Mouse (Mus musculus) ES-Bruce4 (cell line): ENCODE measurements around the gene Usp28. TPM values are rescaled to one million over a fixed set of nuclear protein-coding genes. Genes with fewer than 3 reads are reported as not detected.
A peak's percentile ranks its signal among the peaks of the same experiment; 100 is the strongest.

Experiments used
- H3K27ac ChIP-seq: 2 replicates; pipeline ENCODE4 v1.5.1; 2012; ENCODE audit warnings: low read length, inconsistent platforms; ENCODE audit not compliant: insufficient read depth
- H3K27me3 ChIP-seq: 2 replicates; pipeline ENCODE4 v1.6.1; 2012; ENCODE audit warnings: mild to moderate bottlenecking, low read length, inconsistent platforms; ENCODE audit not compliant: control insufficient read depth, poor library complexity, insufficient read depth, severe bottlenecking
- H3K36me3 ChIP-seq: 2 replicates; pipeline ENCODE4 v1.6.1; 2012; ENCODE audit warnings: inconsistent platforms, mild to moderate bottlenecking, low read length, moderate library complexity; ENCODE audit not compliant: control insufficient read depth, poor library complexity, insufficient read depth, severe bottlenecking
- H3K4me1 ChIP-seq: one replicate; pipeline ENCODE4 v1.8.1; 2011; ENCODE audit warnings: low read length; ENCODE audit not compliant: control insufficient read depth, insufficient read depth
- H3K4me3 ChIP-seq: 2 replicates; pipeline ENCODE4 v1.5.1; 2011; ENCODE audit warnings: low read depth, mild to moderate bottlenecking, low read length
- H3K9ac ChIP-seq: 2 replicates; pipeline ENCODE4 v1.6.1; 2012; ENCODE audit warnings: low read depth, mild to moderate bottlenecking, inconsistent platforms; ENCODE audit not compliant: poor library complexity, severe bottlenecking
- H3K9me3 ChIP-seq: replicated peaks from 2 replicates; pipeline ENCODE4 v1.6.1; 2012; ENCODE audit warnings: mild to moderate bottlenecking, low read length, inconsistent platforms; ENCODE audit not compliant: control insufficient read depth, poor library complexity, insufficient read depth, severe bottlenecking
- CTCF ChIP-seq: IDR thresholded peaks from one replicate; pipeline ENCODE4 v1.8.1; 2011; ENCODE audit warnings: low read depth, low read length
- EP300 ChIP-seq: IDR thresholded peaks from 2 replicates; pipeline ENCODE4 v1.6.1; 2011; ENCODE audit warnings: low read depth, low read length; ENCODE audit not compliant: insufficient read depth
- POLR2A ChIP-seq: IDR thresholded peaks from one replicate; pipeline ENCODE4 v1.8.1; 2011; ENCODE audit warnings: low read length; ENCODE audit not compliant: insufficient read depth
- polyA plus RNA-seq: library from polyadenylated mRNA; stranded (reverse); fragments of >200 nt; gene quantifications from 2 replicates; pipeline ENCODE4 v1.2.4, GENCODE M21; 2011; ENCODE audit warnings: low read depth; ENCODE audit not compliant: missing spikeins, insufficient read depth, insufficient read length

The Usp28 gene
- polyA plus RNA-seq, 1 experiment: 134 TPM

- Histone ChIP-seq H3K36me3 (peaks cover 35% of the 10 kb centered on the region), H3K27me3 (no peaks in the 10 kb centered on the region), H3K9ac (no peak overlapping the region), H3K9me3 (no peaks in the 10 kb centered on the region), H3K27ac (peak overlapping the region; percentile 81; the same call in 1 of the 2 replicates), H3K4me1 (peaks cover 7% of the 10 kb centered on the region), H3K4me3 (no peak overlapping the region)
- no peak for TF ChIP-seq EP300
- peak; percentile 11 for TF ChIP-seq CTCF
Observed at GRCm38 (mm10) chr9:48995735-48996134, 10.6 kb downstream of the Usp28 start.

DNA sequence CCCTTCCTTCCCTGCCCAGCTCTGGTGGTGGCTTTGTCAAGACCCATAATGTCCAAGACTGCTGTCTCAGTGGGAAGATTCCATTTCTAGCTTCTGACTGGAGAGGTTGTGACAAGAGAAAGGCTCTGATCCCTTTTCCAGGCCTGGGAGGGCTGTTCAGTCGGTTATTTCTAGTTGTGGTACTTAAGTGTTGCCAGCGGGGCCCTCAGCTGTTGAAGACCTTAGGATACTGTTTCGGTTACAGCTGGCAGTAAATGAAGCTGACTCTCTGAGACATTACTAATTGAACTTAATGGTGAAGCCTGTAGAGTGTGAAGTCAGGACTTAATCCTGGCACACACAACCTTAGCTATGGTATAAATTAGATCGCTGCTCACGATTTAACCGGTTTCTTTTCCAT is 14.1 kb downstream of the Usp28 start:
- Histone ChIP-seq H3K36me3 (peaks cover 63% of the 10 kb centered on the region), H3K9ac (no peak overlapping the region), H3K9me3 (no peaks in the 10 kb centered on the region), H3K4me1 (peaks cover 5% of the 10 kb centered on the region), H3K27ac (no peak overlapping the region), H3K4me3 (no peak overlapping the region), H3K27me3 (no peaks in the 10 kb centered on the region)
- no peak for TF ChIP-seq POLR2A
- TF ChIP-seq CTCF: no peak
- TF ChIP-seq EP300: no peak

DNA sequence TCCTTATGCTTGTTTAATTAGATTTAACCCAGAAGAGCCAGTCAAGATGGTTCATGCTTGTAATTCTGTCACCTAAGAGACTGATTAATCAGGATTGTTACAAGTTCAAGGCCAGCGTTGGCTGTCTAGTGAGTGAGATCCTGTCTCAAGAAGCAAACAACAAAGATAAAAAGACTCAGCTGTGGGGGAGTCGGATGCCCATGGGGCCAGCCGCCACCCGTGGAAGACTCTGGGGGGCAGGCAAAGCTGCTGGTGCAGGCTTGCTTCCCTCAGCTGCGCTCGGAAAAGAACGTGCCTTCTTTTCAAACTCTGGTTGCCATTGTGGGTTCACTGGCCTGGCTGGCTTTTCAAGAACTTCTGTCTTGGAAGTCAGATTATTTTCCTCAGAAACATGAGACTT is 30.6 kb downstream of the Usp28 start:
- no peaks in the 10 kb centered on the region for H3K4me1 ChIP-seq
- H3K4me3 ChIP-seq: no peak overlapping the region
- peaks cover 80% of the 10 kb centered on the region for H3K36me3 ChIP-seq
- no peak overlapping the region for H3K27ac ChIP-seq
- H3K9ac ChIP-seq: no peak overlapping the region
- no peaks in the 10 kb centered on the region for H3K9me3 ChIP-seq
- TF ChIP-seq EP300: no peak
- no peaks in the 10 kb centered on the region for H3K27me3 ChIP-seq

- Histone ChIP-seq H3K36me3 (peaks cover 55% of the 10 kb centered on the region), H3K27me3 (no peaks in the 10 kb centered on the region), H3K4me3 (no peak overlapping the region), H3K27ac (no peak overlapping the region), H3K9ac (no peak overlapping the region), H3K4me1 (no peaks in the 10 kb centered on the region), H3K9me3 (no peaks in the 10 kb centered on the region)
- no peak for TF ChIP-seq CTCF
- no peak for TF ChIP-seq EP300
- TF ChIP-seq POLR2A: no peak
Observed at GRCm38 (mm10) chr9:49021289-49021688, 36.1 kb downstream of the Usp28 start.

DNA sequence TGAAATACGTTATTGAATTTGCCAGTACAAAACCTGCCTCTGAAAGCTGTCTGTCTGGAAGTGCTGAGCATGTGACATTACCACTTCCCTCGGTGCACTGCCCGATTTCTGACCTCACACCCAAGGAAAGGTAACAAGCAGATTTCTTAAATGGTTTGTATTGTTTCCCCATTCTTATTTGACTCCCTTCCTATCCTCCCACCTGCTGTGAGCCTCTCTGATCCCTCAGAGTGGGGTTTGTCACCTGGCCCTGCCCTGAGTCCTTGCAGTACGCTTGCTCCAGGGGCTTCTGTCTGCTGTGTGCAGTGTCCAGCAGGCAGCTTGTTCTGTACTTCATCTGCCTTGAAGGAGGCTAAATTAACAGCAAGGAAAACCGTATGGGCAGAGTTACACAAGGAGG is 38.8 kb downstream of the Usp28 start:
- Histone ChIP-seq H3K27ac (peak overlapping the region; percentile 60), H3K4me1 (no peaks in the 10 kb centered on the region), H3K9ac (no peak overlapping the region), H3K4me3 (no peak overlapping the region), H3K36me3 (peaks cover 57% of the 10 kb centered on the region), H3K27me3 (no peaks in the 10 kb centered on the region), H3K9me3 (no peaks in the 10 kb centered on the region)
- TF ChIP-seq POLR2A (no peak), EP300 (peak; percentile 81)

DNA sequence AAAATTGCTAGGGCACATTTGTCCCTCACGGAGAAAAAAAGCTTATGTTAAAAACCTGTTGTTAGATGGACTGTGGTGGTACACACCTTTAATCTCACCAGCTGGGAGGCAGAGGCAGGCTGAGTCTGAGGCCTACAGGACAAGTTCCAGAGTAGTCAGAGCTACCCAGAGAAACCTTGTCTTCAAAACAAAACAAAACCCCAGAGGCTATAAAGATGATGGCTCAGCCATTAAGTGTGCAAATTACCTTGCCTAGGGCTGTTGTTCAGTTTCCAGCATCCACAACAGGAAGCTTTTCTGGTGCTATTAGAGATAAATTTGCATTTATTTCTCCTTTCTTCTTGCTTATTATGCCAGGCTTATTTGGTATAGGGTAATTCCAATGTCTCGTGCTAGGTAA is 39.4 kb downstream of the Usp28 start:
- Histone ChIP-seq H3K9ac (no peak overlapping the region), H3K4me1 (no peaks in the 10 kb centered on the region), H3K27me3 (no peaks in the 10 kb centered on the region), H3K27ac (0 out of 2 replicates have a peak overlapping the region, but pooled peaks have one; percentile 45), H3K36me3 (peaks cover 57% of the 10 kb centered on the region), H3K9me3 (no peaks in the 10 kb centered on the region), H3K4me3 (no peak overlapping the region)
- TF ChIP-seq EP300 (no peak), CTCF (no peak), POLR2A (no peak)

- Histone ChIP-seq H3K9ac (no peak overlapping the region), H3K27ac (no peak overlapping the region), H3K4me3 (no peak overlapping the region), H3K27me3 (no peaks in the 10 kb centered on the region), H3K36me3 (peaks cover 74% of the 10 kb centered on the region), H3K9me3 (no peaks in the 10 kb centered on the region), H3K4me1 (no peaks in the 10 kb centered on the region)
- TF ChIP-seq CTCF (no peak), EP300 (no peak), POLR2A (no peak)
Observed at GRCm38 (mm10) chr9:49034764-49035163, 49.6 kb downstream of the Usp28 start.
